Mouse (Mus musculus) midbrain, embryonic 14.5 days (tissue): ENCODE measurements around the gene Ly6g6e. TPM values are rescaled to one million over a fixed set of nuclear protein-coding genes. Genes with fewer than 3 reads are reported as not detected.

Experiments
- ATAC-seq: fragments of 200-750 bp; cut with Nextera tagmentation; 2 replicates; pipeline ENCODE4 v1.8.0; 2017; ENCODE audit warnings: moderate number of reproducible peaks, moderate library complexity; ENCODE audit not compliant: low FRiP score, low TSS enrichment
- DNase-seq: peaks from one replicate; pipeline ENCODE4 v3.0.0-alpha.2; 2015
- H3K27ac ChIP-seq: fragments of 300-500 bp; sonication (generic); replicated peaks from 2 replicates; pipeline ENCODE4 v1.5.1; 2014; ENCODE audit warnings: mild to moderate bottlenecking, low read depth, low read length, moderate library complexity
- H3K27me3 ChIP-seq: fragments of 300-500 bp; sonication (generic); 2 replicates; pipeline ENCODE4 v1.6.1; 2014; ENCODE audit warnings: low read length, control low read depth, mixed read lengths; ENCODE audit not compliant: control insufficient read depth, insufficient read depth
- H3K36me3 ChIP-seq: fragments of 300-500 bp; sonication (generic); 2 replicates; pipeline ENCODE4 v1.6.1; 2014; ENCODE audit warnings: low read length, control low read depth; ENCODE audit not compliant: control insufficient read depth, insufficient read depth
- H3K4me1 ChIP-seq: fragments of 300-500 bp; sonication (generic); 2 replicates; pipeline ENCODE4 v1.6.1; 2014; ENCODE audit warnings: mild to moderate bottlenecking, antibody characterized with exemption, low read length, control low read depth; ENCODE audit not compliant: control insufficient read depth, insufficient read depth
- H3K4me2 ChIP-seq: fragments of 300-500 bp; sonication (generic); 2 replicates; pipeline ENCODE4 v1.6.1; 2014; ENCODE audit warnings: mild to moderate bottlenecking, low read length, moderate library complexity
- H3K4me3 ChIP-seq: fragments of 300-500 bp; sonication (generic); replicated peaks from 2 replicates; pipeline ENCODE4 v1.5.1; 2014; ENCODE audit warnings: low read depth, low read length
- H3K9ac ChIP-seq: fragments of 300-500 bp; sonication (generic); replicated peaks from 2 replicates; pipeline ENCODE4 v1.6.1; 2014; ENCODE audit warnings: mild to moderate bottlenecking, low read length, moderate library complexity
- H3K9me3 ChIP-seq: fragments of 300-500 bp; sonication (generic); 2 replicates; pipeline ENCODE4 v1.6.1; 2016; ENCODE audit warnings: low read length, control low read depth, mixed read lengths; ENCODE audit not compliant: control insufficient read depth
- WGBS: fragments of 180-500 bp; shearing (Covaris S2); extraction: QIAGEN DNeasy Blood & Tissue Kit; methylation state at CpG from one replicate; pipeline ENCODE4 v1.1.7; 2014; 5-methylcytosine and 5-hydroxymethylcytosine counted together
- polyA plus RNA-seq: library from polyadenylated mRNA; unstranded; fragments of >200 nt; fragmentation: Nextera tagmentation; extraction: Ambion mirVana; gene quantifications from 2 replicates; pipeline ENCODE4 v1.2.1, GENCODE M21; 2014

The Ly6g6e gene
- polyA plus RNA-seq, 1 experiment from 2014 or later, result not detected

DNA sequence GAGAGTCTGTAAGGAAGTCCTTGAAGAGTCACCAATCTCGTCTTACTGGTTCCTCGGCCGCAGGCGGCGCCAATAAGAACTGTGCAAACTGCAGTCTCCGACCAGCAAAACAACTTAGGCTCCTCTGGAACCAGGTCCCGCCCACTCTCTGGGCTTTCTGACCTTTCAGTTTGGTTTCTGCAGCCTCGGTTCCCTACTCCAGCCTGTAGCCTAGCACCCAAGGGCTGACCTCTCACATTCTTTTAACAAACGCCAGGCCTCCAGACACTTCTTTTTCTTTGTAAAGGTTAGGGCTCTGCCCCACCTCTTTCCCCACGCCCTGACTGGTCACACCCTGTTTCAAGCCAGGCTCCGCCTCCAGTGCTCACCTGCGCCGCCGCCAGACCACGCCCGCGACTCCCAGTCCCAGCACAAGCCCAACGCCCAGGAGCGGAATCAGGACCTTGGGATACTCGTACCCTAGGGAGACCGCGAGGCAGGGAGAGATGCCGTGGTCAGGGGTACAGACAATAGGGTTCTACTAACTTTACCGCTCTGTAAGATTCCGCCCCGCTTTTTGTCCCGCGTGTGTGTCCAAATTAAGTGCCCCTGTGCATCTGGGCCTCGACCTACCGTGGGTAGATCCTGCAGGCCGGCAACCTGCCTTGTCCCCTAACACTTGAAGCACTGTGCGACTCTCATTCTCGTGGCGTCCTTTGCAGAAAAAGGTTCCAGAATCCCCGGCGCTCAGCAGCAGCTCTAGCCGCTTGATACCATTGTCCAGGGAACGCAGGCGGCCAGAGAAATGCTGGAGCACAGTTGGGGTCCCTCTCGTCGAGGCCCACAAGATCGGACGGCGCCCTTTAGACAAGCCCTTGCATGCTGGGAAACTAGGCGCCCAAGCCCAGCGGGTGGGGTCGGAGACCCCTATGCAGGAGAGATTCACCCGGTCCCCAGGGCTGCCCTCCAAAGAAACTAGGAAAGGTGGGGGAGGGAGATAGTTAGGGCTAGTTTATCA is 11.5 kb upstream of the Ly6g6e start, which contains the start of gene Ly6g6c:
Gene Ly6g6c (plus strand): TSS at position 438 of the 997 bp plus-strand sequence.
- H3K9me3 ChIP-seq, result no peaks in the 10 kb centered on the region

DNA sequence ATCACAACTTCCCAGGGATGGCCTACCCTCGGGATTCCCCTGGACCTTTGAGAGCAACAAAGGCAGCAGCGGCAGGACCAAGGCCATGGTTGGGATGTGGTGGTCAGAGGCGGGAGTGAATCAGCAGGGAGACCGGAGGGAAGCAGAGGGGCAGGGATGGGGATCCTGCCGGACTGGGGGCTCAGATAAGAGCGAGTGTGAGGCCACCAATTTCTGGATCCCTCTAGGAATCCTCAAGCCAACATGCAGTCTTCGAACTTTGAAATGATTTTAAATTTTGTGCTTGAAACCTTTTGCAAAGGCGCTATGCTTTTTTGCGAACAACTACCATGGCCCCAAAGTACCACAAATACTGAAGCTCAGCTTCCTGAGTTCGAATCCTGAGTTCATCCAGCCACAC is 10.6 kb upstream of the Ly6g6e start, which contains the start of gene Mpig6b:
Gene Mpig6b (minus strand): TSS at position 101 of the 400 bp plus-strand sequence.
- no peaks in the 10 kb centered on the region for H3K9me3 ChIP-seq
- peaks cover 19% of the 10 kb centered on the region for H3K36me3 ChIP-seq
- DNase-seq (no peak), ATAC-seq (no peak)
- 0 out of 2 replicates have a peak, but pooled peaks cover 4% of the 10 kb centered on the region for H3K4me1 ChIP-seq
- peak within 1 kb of the TSS; percentile 42 for H3K4me2 ChIP-seq
- no peak within 1 kb of the TSS for H3K9ac ChIP-seq
- peaks cover 18% of the 10 kb centered on the region; the same call in 1 of the 2 replicates for H3K27me3 ChIP-seq
- 46% methylated on average over 10 of the region's 10 CpGs for WGBS
- peak within 1 kb of the TSS; percentile 19 for H3K4me3 ChIP-seq
- H3K27ac ChIP-seq, result no peak within 1 kb of the TSS

More for the DNA sequence above, 11.5 kb upstream of the Ly6g6e start, which contains the start of gene Ly6g6c:
- Histone ChIP-seq H3K27me3 (peaks cover 18% of the 10 kb centered on the region; the same call in 1 of the 2 replicates), H3K27ac (no peak within 1 kb of the TSS), H3K4me3 (peak within 1 kb of the TSS; percentile 19), H3K36me3 (peaks cover 24% of the 10 kb centered on the region), H3K9ac (peak within 1 kb of the TSS; percentile 20; the same call in 1 of the 2 replicates), H3K4me2 (peak within 1 kb of the TSS; percentile 42), H3K4me1 (peaks cover 11% of the 10 kb centered on the region)
- 2% methylated on average over 48 of the region's 48 CpGs for WGBS
- ATAC-seq, result no peak
- DNase-seq, result peak; percentile 39

DNA sequence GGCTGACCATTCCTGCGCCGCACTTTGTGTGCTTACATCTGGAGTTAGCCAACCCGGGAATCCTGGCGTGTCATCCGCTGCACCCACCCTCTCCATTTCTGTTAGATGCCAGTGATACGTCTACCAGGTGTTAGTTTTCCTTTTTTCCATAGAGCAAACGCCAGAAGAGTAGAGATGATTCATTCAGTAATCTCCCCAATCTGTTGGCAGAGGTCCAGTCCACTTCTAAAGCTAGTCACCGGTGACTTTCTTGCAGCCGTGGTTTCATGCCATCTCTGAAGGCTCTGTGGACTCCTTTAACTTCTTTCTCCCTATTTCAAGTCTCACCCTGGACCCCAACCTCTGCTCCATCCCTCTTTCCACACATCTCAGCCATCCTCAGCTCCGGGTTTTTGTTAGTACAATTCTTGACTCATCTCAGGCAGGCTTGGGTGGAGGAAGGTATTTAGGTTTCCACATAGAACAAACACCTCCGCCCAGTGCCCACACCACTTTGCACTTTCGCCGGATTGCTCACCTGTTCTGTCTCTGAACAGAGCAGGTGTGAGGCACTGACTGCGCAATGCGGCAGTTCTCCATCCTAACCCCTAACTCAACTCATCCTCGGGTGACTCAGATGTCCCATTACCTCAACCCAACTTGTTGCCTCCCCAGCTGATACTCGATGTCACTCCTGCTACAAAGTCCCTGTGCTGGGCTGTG is 8.3 kb upstream of the Ly6g6e start:
- 88% methylated on average over 17 of the region's 17 CpGs for WGBS
- H3K27me3 ChIP-seq, result peaks cover 18% of the 10 kb centered on the region; the same call in 1 of the 2 replicates
- H3K4me2 ChIP-seq, result no peak overlapping the region
- H3K4me3 ChIP-seq, result no peak overlapping the region
- ATAC-seq (no peak), DNase-seq (no peak)
- no peak overlapping the region for H3K27ac ChIP-seq
- H3K4me1 ChIP-seq, result 0 out of 2 replicates have a peak, but pooled peaks cover 4% of the 10 kb centered on the region
- H3K36me3 ChIP-seq, result no peaks in the 10 kb centered on the region
- no peak overlapping the region for H3K9ac ChIP-seq
- no peaks in the 10 kb centered on the region for H3K9me3 ChIP-seq

DNA sequence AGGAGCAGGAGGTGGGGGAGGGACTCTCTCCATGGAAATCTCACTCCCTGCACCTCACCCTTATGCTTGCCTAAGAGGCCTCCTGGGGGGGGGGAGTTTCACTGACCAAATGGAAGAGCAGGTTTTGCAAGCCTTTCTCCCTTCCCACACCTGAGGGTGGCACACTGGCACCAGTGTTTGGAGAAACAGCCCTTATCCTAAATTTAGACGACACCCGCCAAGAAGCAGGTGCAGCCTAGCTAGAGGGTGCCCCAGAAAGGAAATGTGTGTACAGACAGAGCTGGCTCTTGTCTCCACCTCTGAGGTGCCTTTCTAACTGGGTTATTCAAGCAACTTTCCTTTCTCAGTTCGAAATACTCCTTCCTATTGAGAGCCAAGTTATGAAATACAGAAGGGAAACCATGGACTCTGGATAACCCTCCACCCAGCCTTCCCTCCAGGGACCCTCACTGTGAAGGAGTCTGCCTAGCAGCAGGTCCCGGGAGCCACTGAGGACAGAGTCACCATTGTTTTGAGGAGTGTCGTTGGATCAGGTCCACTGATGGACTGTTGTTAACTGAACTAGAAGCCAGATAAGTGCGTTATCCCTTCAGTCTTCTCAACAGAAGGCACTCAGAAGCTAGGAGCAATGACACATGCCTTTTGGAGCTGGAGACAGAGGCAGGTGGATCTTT is 6.0 kb upstream of the Ly6g6e start:
- H3K4me3 ChIP-seq, result no peak overlapping the region
- no peaks in the 10 kb centered on the region for H3K4me1 ChIP-seq
- H3K27ac ChIP-seq, result no peak overlapping the region
- 68% methylated on average over 6 of the region's 6 CpGs for WGBS
- H3K36me3 ChIP-seq, result no peaks in the 10 kb centered on the region
- ATAC-seq (no peak), DNase-seq (no peak)
- no peaks in the 10 kb centered on the region; the same call in 1 of the 2 replicates for H3K27me3 ChIP-seq
- no peak overlapping the region for H3K4me2 ChIP-seq
- H3K9ac ChIP-seq, result no peak overlapping the region
- H3K9me3 ChIP-seq, result no peaks in the 10 kb centered on the region

DNA sequence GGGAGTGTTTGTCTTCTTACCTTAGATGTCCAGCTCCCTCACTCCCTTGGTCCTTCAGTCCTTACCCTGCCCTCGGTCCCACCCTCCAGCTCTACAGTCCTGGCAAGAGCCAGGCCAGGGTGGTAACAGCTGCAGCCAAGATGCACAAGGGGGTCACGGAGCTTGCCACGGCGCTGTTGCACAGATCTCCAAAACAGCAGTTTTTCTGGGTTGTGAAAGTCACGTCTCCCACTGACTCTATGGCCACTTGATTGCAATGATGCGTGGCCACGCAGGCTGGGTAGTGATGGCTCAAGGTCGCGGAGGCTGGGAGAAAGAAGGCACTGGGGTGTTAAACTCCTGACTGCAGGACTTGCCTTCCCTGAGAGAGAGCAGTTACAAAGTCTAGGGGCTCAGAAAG is 5.2 kb upstream of the Ly6g6e start:
- Histone ChIP-seq H3K9me3 (no peaks in the 10 kb centered on the region), H3K9ac (no peak overlapping the region), H3K36me3 (no peaks in the 10 kb centered on the region), H3K4me3 (no peak overlapping the region), H3K27me3 (no peaks in the 10 kb centered on the region; the same call in 1 of the 2 replicates), H3K27ac (no peak overlapping the region), H3K4me2 (no peak overlapping the region), H3K4me1 (no peaks in the 10 kb centered on the region)
- WGBS, result 81% methylated on average over 9 of the region's 9 CpGs
- ATAC-seq (no peak), DNase-seq (no peak)

DNA sequence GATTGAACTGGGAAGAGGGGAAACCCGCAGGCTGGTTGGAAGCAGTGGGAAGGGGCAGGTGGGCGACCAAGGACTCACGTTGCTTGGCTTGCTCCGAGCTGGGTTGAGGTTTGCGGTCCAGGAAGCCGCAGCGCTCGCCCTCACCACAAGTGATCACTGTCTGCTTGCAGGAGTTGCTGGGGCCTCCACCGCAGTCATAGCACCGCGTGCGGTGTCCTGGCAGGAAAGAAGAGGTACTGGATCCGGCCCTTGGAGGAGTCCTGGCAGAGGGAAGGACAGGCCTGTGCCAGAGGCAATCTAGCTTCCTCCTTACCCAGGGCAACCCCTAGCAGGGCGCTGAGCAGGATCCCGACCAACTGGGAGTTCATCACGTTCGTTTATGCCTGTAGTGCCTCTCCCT is 2.6 kb upstream of the Ly6g6e start:
- no peak for ATAC-seq
- DNase-seq, result no peak
- no peak overlapping the region for H3K4me2 ChIP-seq
- no peak overlapping the region for H3K9ac ChIP-seq
- WGBS, result 60% methylated on average over 17 of the region's 17 CpGs
- H3K36me3 ChIP-seq, result no peaks in the 10 kb centered on the region
- no peaks in the 10 kb centered on the region for H3K4me1 ChIP-seq
- no peaks in the 10 kb centered on the region for H3K9me3 ChIP-seq
- H3K27ac ChIP-seq, result no peak overlapping the region
- H3K4me3 ChIP-seq, result no peak overlapping the region
- no peaks in the 10 kb centered on the region for H3K27me3 ChIP-seq

DNA sequence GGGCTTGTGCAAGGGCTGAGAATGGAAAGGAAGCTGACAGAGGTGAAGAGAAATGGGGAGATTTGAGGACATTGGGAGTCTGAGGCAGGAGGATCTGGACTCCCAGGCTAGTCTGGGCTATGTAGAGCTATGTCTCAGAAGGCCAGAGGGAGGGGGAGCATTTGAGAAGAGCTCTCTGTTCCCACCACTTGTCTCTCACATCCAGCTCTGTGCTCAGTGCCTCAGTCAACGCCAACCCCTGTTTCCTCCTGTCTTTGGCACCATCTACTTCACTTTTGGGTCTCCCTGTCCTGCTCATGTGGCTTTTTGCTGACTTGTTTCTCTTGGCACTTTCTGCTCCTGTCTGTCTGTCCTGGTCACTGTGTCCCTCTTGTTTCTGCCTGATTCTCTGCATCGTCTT is 583 bp downstream of the Ly6g6e start:
- no peak overlapping the region for H3K27ac ChIP-seq
- no peak overlapping the region for H3K9ac ChIP-seq
- H3K4me1 ChIP-seq, result no peaks in the 10 kb centered on the region
- H3K27me3 ChIP-seq, result no peaks in the 10 kb centered on the region
- no peak overlapping the region for H3K4me3 ChIP-seq
- WGBS, result 44% methylated on average over 2 of the region's 2 CpGs
- DNase-seq (peak; percentile 15), ATAC-seq (no peak)
- H3K4me2 ChIP-seq, result peak overlapping the region; percentile 47
- no peaks in the 10 kb centered on the region for H3K36me3 ChIP-seq
- no peaks in the 10 kb centered on the region for H3K9me3 ChIP-seq

DNA sequence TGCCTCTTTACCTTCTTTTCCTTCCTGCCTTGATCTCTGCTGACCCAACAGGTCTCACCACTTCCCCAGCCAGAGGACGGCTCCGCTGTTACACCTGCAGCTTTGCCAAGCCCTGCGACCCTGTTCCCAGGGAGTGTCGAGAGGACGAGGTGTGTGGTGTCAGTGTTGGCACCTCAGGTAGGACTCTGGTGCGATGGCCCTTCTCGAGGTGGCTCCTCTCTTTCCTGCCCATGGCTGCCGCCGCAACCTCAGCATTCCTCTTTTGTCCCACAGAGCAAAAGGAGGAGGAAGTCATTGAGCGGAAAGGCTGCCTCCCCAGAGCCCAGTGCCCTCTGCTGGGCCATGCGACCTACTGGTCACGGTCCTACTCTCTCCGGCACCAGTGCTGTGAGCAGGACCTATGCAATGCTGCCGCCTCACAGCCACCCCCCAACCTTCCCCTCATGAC is 1.1 kb downstream of the Ly6g6e start, which contains the start of gene Ly6g6d:
Gene Ly6g6d (minus strand): TSS at position 280 of the 448 bp plus-strand sequence.
- ATAC-seq (no peak), DNase-seq (peak; percentile 46)
- H3K4me2 ChIP-seq, result peak within 1 kb of the TSS; percentile 47
- no peaks in the 10 kb centered on the region for H3K27me3 ChIP-seq
- H3K4me1 ChIP-seq, result no peaks in the 10 kb centered on the region
- 8% methylated on average over 14 of the region's 14 CpGs for WGBS
- no peak within 1 kb of the TSS for H3K4me3 ChIP-seq
- no peak within 1 kb of the TSS for H3K27ac ChIP-seq
- H3K9ac ChIP-seq, result no peak within 1 kb of the TSS; the same call in 1 of the 2 replicates
- H3K9me3 ChIP-seq, result no peaks in the 10 kb centered on the region
- no peaks in the 10 kb centered on the region for H3K36me3 ChIP-seq
